Mouse (Mus musculus) urinary bladder, postnatal 10 days (tissue): ENCODE measurements around the gene Mia2.
A peak's percentile ranks its signal among the peaks of the same experiment; 100 is the strongest.

ENCODE experiments used
- DNase-seq: peaks from one replicate; pipeline ENCODE4 v3.0.0; 2022; ENCODE audit warnings: low spot score

Mia2 gene

DNA sequence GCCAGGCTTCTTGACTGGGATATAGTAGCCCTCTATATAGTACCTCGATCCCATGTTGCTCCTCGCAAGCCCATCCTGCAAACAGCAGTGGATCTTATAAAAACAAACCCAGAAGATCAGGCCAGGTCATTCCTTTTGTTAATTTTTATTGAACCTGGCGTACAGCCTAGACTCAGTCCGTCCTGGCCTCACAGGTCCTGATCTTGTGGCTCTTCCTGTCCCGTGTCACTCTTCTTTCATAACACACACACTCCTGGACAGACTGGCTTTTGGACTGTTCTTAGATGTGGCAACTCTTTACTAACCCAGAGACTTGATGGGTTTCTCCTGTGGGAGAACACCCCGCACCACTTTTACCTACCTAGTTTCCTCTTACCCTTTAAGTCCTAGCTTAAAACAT, 10.3 kb downstream of the Mia2 start:
- no peak for DNase-seq

DNA sequence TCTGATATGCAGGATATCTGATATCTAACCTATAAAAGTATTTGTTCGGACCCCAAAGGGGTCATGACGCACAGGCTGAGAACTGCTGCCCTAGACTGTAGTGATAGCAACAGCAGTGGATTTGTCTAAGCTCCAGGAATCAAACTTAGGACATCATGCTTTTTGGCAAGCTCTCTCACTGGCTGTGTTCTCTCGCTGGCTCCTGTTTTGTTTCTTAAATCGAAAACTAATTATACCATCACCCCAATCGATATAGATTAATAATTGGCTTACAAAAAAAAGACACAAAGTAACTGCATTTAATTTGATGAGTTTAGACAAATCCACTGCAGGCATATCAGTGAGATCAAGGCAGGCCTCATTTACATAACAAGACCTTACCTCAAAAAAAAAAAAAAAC, 10.9 kb downstream of the Mia2 start:
- no peak for DNase-seq

DNA sequence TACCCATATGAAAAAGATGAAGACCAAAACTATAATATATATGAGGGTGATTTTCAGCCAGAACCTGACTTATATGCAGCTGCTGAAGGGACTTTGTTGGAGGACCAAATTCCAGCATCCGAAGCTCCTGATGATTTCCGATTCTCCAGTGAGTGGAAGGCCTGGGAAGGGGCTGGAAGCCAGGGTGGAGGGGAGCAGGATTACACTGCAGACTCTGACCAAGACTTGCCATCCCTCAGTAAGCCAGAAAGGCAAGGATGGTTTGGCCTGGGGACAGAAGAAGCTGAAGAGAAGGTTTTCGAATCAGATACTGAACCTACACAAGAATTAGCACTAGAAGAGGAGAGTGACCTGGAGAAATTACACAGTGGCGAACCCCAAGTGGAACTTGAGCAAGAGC, 12.3 kb downstream of the Mia2 start:
- no peak for DNase-seq

DNA sequence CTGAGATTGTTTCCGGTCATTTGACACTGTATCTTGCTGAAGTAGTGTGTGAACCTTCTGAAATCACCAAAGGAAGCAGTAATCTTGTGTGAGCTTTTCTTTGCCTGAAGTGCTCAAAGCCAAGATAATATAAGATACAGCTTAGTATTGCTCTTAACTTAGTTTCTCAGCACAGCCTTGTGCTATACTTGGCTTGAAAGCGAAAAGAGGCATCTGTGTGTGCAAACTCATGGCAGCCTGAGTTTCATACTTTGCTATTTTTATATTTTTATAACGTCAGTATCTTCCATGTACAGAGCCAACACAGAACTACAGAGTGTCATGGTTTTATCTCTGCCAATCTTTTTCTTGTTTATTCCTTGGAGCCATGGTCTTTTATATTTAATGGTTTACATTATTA, 21.6 kb downstream of the Mia2 start:
- DNase-seq, result no peak

DNA sequence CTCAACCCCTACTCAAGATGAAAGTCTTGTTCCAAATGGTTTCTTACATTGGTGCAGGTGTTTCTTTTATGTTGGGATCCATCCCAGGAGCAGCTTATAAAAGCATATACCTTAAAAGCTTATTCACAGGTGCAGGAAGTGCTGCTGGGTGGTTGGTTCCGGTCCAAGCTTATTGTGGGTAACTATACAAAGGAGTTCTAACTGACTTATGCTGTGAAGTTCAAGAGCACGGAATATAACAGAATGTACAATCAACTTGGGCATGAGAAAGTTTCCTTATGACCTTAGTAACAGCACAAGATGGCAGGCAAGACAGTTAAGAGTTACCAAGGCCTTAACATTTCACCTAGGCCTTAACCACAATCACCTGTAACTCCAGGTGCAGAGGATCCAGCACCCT, 29.8 kb downstream of the Mia2 start:
- DNase-seq, result no peak

DNA sequence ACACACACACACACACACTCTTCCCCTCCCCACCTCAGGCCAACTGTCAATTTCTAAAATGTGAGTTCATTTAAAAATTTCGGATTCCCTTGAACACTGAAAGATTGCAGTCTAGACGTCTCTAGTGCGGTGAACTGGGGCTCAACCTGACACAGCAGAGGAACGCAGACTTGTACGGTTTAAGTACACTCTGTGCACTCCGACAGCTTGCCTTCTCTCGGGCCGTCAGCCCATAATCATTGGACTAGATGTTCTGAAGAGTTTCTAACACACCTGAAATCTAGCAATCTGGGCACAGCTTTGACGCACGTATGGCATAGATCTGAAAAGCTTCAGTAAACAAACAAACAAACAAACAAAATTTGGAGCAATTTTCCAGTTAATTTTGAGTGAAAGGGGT, 32.9 kb downstream of the Mia2 start:
- no peak for DNase-seq

DNA sequence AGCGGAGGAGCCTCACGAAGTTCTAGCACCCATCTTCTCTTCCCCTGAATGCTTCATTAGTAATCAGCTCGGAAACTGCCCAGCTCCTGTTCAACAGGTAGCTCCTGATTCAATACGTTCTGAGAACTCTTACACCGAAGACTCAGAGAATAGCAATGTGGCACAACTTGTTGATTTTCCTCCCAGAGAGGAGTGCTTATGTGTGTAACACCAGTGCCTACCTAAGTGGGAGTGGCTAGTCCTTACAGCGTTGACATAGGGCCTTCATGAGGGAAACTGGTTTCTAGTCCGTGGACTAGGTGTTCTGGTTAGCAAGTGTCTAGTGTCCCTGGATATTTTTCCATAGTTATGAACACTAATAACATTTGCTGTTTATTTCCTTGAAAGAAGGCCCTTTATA, 33.4 kb downstream of the Mia2 start:
- DNase-seq, result no peak

DNA sequence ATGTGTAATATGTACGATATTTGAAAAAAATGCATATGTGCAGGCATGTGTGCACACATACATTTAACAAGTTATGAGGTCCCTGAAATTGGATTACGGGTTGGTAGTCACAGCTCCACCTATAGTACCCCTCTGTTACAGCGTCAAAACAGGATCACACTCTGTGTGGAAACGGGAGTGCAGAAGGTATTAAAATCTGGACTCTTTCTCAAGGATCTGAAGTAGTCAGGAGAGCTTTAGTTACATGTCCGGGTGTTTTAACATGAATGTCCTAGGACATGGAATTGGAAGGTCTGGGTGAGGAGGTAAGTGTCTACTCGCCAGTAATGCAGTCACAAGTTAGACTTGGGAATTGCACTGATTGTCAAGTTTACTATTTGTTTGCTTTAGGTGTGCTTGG, 34.0 kb downstream of the Mia2 start:
- DNase-seq, result no peak

DNA sequence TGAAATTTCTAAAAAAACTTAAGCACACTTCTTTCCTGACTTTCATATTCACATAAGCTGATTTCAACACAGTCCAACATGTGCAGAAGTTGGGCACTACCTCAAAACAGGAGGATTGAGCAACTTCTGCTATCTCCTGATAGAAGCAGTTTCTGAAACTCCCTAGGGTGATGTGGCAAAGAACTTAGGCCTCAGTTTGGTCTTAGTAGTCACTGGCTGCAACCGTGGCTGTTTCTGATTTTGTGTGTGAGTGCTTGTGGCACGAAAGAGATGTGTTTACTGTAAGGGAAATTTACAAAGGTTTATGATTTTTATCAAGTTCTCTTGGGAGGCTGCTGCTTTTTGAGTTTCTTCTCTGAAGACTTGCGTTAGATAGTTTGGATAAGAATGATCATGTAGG, 34.6 kb downstream of the Mia2 start:
- no peak for DNase-seq

DNA sequence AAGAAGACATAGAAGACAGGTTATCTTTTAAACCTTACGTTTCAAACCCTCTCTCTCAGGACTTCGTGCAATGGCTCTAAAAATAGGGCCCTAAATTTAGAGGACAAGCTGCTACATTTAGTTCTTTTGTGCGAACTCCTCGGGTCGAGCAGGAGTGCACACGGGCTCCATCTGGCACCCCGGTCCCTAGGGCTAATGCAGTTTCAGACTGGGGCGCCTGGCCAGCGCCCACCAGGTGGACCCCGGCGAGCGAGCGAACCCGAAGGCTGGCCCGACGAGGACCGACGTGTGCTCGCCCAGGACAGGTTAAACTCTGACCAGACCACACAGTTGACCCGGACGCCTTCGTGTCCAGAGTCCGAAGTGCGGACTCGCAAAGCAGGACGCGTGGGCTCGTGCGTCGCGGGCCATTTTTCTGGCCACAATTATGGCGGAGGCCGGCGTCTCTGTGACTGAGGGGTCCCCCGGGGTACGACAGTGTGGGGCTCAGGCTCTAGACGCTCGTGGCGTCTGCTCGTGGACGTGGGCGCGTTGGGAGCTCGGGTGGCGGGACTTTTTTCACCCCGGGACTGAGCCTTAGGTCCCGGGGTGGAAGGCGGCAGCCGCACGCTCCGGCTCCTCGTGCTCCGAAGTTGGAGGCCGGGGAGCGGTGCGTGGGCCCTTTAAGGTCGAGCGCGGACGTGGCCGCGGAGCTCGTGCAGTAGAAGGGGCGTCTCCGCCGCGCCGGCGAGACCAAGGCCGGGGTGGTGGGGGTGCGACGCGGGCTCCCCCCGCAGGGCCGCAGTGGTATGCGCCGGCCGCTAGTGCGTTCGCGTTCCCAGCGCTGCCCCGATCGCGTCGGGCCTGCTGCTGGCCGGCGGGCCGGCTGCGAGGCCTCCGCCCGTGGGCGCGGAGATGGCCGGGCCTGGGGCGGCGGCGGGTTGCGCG, 35.3 kb downstream of the Mia2 start:
- peak; percentile 67 for DNase-seq

DNA sequence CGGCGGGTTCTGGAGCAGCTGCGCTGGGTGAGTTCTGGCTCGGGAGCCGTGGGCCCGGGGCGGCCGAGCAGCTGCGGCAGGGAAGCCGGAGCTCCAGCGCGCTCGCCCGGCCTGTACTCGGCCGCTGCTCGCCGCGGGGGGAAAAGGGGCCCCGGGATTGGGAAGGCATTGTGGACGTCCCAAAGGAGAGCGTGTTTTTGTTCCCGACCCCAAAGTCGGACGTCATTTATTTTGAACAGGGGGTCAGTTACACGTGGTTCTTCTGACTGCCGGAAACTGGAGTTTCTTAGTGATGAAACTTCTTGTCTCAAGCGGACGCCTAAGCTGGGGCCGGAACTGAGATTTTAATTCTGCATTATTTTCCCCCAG, 36.0 kb downstream of the Mia2 start:
- DNase-seq, result no peak

DNA sequence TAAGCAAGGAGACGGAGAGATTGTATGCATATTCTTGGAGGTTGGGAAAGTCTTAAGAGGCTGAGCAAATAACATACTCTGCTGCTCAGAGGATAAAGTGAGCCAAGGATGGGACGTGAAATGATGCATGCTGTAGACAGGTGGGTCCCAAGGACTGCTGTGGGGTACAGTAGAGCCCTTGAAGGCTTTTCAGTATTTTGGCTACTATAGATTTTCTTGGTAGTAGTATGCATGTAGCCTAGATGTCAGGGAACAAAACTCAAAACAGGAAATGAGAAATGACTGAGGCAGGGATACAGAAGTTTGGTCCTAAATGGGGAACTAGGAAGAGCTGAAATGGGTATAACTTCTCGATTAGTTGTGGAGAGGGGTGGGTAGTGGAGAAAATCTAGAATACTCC, 36.9 kb downstream of the Mia2 start:
- DNase-seq, result no peak

DNA sequence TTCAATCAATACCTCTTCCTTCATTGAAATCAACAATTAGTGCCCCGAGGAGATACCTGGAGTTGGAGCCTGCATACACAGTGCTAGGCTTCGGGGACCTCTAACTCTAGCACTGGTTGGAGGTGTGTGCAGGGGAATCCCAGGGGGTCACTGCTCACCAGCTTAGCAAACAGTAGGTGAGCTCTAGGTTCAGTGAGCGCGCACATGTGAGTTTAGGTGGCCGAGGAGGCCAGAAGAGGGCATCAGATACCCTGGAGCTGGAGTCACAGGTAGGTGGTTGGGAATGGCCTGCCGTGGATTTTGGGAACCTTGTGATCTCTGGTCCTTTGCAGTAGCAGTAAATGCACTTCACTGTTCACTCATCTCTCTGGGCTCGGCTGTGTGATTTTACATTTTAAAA, 37.3 kb downstream of the Mia2 start:
- DNase-seq, result no peak

DNA sequence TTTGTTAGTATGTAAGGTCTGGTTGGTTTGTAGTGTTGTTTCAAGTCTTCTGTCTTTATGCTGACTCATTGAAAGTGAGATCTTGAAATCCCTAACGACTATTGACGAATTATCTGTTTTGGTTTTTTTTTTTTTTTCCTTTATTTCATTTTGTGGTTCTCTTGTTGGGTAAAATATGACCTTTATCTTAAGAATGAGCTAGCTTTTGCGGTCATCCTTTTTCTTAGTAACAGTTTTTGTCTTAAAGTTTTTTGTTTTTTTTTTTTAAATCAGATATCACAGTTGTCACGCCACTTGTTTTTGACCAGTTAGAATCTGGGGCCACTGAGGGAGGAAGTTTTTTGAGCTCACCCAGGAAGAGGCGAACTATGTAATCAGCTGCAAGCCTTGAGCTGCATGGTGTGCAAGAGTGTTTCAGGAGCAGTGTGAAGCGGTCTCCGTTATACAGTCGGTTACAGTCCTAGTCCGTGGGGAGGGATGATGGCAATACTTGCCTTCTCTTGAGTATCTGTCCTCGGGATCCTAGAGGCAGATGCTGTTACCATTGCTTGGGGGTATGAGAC, 37.9 kb downstream of the Mia2 start:
- DNase-seq, result no peak

DNA sequence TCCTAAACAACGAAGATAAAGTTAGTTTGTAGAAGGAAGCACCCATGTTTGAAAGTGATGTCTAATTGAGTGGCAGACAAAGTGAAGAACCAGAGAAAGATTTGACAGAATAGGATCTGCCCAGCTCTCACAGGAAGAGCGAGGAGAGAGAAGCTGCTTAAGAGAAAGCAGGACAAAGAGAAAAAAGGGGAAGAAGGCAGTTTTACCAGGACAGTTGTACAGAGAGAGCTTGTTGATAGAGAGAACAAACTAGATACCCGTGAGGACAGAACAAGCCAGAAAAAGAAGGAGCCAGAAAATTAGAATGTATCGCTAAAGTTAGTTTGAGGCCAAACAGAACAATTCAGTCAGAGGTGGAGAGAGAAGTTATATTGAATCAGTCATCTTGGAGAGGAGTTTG, 39.5 kb downstream of the Mia2 start:
- DNase-seq, result no peak

DNA sequence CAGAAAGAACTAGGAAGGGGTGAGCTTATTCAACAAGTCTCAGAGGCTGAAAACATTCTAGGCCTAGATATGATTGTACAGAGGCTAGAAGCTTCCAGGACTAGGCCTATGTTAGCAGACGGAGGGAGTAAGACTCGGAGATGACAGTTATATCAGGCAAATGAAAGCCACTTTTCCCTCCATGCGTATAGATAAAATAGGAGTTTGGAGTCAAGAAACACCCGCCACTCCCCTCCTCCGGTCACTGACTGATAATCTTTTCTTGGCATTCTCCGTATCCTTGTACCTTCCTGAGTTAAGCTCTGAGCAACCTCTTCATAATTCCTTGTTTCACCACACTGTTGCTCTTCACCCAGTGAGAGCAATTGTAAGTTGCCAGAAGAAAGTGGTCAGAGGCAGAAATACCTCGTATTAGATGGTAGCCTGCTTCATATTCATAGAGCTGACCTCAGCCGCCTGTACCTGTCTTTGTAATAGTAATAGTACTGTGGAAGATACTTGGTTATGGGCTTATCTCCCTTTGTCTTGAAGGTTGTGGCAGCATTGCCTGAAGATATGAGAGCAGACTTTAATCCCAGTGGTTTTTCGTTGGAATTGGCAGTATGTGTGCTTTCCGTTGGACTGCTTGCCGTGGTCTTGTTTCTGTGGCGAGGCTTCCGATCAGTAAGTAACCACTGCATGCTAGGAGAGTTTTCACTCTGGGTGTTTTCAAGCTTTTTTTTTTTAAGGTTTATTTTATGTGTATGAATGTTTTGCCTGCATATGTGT, 40.1 kb downstream of the Mia2 start:
- no peak for DNase-seq

DNA sequence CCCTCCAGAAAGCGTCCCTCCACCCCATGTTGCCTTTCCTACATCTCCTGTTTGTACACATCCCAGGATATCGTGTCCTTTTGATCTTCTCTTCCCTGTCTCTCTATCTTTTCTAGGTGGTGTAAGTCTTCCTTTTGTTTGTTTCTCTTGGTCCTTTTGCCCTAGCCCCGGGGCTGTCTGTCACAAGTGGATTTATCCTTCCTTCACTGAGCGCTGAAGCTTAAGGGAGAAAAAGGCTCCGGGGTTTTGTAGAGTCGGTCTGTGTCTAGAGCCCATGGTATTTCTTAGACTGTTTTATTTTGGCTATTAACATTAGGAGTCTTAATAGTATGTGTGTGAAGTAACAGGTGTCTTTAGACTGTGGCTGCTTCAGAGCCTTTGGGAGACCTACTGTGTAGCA, 41.4 kb downstream of the Mia2 start:
- no peak for DNase-seq

DNA sequence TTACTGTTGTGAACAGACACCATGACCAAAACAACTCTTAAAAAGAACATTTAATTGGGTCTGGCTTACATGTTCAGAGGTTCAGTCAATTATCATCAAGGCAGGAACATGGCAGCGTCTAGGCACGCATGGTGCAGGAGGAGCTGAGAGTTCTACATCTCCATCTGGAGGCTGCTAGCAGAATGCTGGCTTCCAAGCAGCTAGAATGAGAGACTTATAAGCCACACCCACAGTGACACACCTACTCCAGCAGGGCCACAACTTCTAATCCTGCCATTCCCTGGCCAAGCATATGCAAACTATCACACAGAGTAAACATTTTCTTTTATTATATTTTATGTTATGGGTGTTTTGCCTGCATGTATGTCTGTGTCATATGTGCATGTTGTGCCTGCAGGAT, 43.8 kb downstream of the Mia2 start:
- DNase-seq, result no peak

DNA sequence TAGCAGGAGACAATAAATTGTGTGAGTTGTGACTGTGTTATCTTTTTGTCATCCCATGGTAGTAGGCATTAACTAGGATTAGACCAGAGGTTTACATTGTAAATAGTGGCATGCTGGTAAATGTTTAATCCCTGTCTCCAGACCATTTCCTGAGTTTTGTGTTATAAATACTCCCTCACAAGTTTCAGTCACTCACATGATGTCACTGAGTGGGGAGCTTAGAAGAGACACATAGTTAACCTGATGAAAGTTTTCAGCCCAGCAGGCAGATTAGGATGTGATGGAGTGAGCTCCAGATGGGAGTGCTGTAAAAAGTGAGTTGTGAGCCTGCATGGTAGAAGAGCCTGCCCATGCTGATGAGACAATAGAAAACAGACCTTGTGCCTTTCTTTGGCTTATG, 49.5 kb downstream of the Mia2 start:
- no peak for DNase-seq

DNA sequence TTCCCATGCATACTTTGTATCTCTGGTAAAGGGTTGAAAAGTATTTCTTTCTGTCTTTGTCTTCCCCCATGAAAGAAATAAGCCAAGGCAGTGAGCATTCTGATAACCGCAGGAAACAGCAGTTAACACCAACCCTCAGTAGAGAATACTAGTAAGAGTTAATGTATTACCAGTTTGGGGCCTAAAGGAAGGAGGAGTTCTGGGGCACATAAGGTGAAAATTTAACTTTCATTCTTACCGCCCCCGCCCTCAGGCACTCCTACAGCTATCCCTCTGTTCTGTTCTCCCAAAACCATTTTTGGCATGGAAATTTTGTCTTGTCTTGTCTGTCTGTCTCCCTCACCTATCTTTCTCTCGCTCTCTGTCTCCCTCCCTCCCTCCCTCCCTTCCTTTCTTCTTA, 54.1 kb downstream of the Mia2 start:
- no peak for DNase-seq

DNA sequence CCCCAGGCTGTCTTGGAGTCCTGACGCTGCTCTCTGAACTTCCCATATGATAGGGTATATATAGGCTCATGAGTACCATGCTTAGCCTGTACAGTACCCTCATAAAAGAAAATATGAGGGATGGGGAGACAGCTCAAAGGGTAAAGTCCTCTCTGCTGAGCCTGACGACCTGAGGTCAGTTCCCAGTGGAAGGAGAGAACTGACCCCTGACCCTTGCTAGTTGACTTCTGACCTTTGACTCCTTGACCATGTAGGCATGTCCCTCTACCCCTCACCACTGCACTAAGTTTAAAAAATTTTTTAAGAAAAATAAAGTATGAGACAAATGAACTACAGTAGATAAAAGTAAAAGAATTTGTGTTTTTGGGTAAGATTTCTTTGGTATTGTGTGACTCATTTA, 65.5 kb downstream of the Mia2 start:
- DNase-seq, result no peak

DNA sequence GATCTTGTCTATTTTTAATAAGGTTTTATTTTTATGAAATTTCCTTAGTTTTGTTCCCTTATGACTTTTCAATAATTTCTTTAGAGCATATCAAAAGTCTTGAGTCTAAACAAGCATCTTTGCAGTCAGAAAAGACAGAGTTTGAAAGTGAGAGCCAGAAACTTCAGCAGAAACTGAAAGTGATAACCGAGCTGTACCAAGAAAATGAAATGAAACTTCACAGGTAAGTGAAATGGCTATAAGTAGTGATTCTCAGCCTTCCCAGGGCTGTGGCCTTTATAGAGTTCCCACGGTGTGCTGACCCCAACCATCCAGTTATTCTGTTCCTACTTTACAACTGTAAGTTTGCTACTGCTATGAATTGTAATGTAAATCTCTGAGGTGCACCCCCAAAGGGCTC, 67.2 kb downstream of the Mia2 start:
- no peak for DNase-seq

DNA sequence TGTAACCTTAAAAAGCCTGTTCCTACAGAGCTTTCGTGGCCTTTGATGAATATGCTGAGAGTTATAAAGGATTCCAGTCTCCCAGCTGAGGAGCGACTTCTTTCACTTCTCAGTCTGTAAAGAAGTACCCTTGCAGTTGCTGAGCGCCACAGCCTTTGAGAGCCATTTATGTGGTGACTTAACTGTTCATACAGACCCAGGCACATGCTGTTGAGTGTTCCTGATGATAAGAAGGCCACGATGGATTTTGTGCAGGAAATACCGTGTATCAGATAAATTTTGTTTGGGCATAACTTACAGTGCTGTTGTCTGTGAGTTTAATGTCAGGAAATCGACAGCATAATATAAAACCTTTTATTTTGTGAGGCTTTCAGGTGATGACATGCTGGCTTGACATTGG, 68.9 kb downstream of the Mia2 start:
- DNase-seq, result no peak
